Mouse (Mus musculus) CD8-positive naive resting alpha-beta T cell, adult 2 months (primary cell): ENCODE data around the gene Defb43.
A peak's percentile ranks its signal among the peaks of the same experiment; 100 is the strongest.

ENCODE experiments used
- DNase-seq, 2 experiments: peaks; one replicate each; pipeline ENCODE4 v3.0.0; 2022; ENCODE audit warnings: low read depth in 2 of 2, low spot score in 2 of 2

The Defb43 gene

DNA sequence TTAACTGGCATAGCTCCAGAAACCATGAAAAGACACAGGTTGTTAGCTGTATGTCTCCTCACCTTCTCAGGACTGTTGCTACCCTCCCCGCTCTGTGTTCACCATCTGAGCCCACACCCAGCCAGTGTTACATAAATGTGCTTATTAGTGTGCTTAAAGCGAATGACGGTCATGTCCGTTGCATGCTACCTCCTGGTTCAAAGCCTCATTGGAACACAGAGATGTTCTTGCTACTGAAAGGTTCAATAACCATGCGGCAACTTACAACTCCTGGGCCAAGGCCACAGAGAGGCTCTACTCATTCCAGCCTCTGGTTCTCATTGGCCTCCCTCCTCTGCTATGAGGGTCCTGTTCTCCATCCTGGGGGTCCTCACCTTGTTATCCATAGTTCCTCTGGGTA lies at the start of gene Defb43:
TSS of gene Defb43 (plus strand) at position 301 of the 400 bp plus-strand sequence.
- DNase-seq = no peak

DNA sequence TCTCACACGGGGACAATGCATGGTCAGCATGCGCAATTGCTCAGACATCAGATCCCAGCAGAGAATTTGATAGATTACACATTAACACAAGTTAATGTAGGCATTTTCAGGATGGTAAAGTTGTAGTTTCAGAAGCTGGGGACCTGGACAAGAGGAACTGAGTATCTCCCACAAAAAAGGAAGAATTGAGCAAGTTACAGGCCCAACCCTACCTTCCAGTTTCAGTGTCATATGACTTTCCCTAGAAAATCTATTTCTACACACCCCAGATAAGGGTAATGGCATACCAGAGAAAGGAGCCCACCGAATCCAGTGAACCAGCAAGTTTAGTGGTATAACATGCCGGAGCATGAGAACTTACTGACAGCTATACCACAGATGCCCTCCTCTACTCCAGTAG lies 47.9 kb upstream of the Defb43 start:
- DNase-seq = no peak

DNA sequence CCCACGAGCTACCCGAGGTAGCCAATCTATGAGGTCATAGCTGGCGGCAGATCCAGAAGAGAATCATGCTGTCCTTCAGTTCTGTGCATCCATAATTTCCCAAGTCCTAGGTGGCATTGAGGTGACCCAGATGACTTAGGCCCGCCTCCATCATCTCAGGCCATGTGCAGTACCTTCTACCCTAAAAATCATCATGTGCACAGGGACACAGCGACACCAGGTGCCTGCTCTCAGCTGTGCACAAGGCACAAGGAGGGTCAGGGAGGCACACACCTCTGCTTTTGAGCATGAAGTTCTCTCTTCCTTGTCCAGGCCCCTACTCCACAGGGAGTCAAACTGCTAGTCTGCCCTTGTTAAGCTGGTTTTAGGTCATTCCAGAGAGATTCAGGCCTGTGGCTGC lies 46.2 kb upstream of the Defb43 start:
- no peak for DNase-seq

DNA sequence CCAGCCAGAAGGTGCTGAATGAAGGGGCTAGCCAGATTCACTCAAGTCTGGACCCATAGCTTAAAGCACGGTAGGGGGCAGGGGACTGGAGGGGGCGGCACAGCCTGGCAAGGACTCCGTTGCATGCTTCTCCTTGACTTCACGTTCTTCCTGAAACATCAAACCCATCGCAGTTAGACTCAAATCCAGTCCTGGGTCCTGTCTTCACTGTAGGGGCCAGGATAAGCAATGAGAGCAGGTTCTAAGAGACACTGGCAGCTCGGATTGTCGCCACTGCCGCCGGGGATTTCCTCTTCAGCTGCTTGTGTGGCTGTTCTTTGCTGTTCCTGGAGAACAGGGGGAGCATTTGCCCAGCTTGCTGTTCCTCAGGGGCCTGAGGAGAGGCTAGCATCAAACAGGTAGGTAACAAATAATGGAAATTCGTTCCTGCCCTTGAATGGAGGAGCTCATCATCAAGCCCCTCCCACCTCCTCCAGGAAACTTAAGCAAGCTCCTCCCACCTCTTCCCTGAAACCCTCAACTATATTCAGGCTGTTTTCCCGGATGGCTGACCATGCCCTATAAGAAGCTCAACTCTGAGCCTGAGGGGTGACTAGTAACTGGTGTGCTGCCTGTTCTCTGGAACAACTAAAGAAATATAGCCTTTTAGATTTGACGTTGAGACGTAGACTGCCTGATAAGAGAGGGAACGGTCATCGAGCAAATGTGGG lies 45.6 kb upstream of the Defb43 start:
- no peak for DNase-seq

DNA sequence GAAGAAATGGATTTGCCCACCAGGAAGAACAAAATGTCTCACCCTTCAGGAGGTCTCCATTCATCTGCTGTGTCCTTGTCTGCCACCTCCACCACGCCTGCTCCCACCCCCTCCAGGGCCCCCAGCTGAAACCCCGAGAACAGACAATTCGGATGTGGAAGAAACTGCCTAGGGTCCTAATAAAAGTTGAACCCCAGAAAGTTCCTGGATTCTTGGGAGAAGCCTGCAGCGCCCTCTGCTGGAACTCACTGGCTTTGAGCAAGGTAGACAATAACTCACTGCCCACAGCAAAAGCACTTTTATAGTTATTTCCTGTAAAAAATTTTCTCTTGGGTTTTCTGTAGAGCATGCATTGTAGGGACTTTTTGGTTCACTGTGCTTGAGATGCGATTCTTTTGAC lies 36.5 kb upstream of the Defb43 start:
- peak; percentile 38 to 54 for DNase-seq

DNA sequence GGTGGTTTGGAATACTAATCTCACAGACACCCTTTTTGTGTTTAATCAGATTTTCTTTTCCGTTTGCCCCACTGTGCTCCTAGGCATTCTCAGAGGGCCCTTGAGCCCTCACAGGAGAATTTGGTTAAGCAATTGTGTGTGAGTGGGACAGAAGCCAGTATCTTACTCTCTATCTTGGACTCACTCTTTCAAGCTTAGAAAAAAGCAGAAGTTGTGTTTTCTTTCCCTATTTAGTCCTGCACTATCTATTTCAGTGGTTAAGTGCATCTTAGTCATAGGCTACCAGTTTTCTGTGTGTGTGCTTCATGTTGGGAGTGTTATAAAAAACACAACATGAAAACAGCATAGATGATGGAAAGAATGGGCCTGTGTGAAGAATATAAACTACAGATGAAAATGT lies 31.8 kb upstream of the Defb43 start:
- no peak for DNase-seq

DNA sequence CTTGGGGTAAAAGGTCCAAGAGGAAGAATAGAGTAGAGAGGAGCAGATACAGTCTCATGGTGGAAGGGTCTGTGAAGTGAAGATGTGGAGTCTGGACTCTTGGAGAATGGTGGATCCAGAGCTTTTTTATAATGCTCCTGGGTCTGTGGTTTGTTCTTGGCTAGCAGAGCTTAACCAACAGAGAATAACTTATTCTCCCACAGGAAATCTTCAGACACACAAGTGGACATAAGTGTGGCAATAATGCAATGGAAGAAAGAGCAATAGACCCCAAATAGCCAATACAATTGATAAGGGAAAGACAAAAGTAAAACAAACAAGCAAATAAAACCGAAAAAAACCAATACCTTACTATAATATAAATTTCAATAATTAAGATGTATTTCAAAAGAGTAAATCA lies 27.2 kb upstream of the Defb43 start, which contains the start of gene Defb48:
TSS of gene Defb48 (minus strand) at position 101 of the 400 bp plus-strand sequence.
- DNase-seq = no peak

DNA sequence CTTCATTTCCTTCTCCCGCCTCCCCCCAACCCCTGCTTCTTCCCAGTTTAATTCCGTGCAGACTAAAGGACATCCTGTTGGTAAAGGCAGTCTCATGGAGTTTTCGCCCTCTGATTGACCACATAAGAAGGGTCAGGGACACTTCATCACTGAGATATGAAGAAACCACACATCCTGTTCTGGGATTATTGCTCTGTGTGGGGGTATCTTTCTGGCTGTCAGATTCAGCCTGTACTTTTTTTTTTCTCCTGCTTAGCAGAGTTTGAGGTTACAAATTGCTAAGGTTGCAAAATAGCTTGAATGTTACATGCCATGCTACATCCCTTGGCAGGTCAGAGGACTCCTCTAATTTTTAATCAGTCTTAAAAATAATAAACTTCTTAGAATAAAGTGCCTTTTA lies 20.3 kb upstream of the Defb43 start:
- DNase-seq = no peak

DNA sequence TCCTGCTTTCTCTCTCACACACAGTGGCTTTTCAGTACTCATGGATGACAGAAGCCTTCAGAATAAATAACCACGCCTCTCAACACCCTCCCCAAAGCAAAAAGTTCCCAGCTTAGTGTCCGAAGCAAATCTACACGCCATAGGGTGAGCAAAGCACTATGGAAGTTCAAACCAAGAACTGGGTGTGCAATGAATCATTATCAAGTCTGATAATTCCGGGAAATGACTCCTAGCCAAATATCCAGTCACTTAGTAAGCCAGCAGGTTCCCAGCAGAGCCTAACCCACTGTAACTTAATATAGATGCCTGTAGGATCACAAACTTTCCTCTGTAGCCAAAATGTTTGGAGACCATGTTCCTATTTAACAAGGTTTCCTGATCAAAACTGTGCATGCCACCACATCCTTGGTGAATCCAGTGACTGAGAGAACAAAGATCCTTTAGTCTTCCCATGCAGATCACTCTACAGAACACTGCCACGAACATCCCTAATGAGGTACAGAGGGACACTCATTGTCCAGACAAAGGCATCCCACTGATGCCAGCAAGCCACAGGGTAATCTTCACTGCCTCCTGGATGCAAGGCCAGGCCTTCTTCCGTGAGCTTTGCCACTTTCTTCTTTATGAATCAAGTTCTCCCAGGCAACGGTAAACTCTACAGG lies 19.6 kb upstream of the Defb43 start:
- DNase-seq = no peak

DNA sequence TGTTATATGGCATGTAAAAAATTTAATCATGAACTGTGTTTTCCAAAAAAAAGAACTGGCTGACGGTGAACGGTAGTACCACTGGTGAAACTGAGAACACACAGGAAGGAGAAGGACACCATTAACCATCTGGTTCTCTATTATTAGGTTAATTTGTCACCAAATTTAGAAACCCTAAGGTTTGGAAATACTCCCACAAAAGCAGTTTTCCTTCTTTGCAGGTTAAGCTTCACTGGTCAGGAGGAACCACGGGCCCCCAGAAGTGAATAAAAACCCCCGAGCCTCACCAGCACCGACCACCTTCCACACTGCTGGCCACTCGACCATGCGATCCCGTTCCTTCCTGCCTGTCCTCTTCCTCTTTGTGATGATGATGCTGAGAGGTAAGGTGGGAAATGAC lies 13.8 kb upstream of the Defb43 start, which contains the start of gene Defb47:
TSS of gene Defb47 (plus strand) at position 301 of the 400 bp plus-strand sequence.
- no peak for DNase-seq

DNA sequence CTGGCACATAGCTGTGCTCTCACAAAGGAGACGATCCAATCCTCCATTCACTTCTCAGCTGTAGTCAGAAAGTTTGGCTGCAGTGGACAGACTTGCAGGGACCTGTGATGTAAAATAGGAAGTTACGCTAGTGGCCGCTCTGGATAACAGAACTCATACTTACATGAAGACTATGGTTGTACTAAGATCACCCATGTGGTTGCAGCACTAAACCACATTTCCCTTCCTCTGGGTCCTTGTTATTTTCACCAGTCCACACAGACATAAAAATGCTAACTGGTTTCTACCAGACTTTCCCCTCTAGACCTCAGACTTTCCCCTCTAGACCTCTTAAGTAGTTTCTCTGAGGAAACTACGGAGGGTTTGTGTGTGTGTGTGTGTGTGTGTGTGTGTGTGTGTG lies 12.6 kb upstream of the Defb43 start:
- no peak for DNase-seq

DNA sequence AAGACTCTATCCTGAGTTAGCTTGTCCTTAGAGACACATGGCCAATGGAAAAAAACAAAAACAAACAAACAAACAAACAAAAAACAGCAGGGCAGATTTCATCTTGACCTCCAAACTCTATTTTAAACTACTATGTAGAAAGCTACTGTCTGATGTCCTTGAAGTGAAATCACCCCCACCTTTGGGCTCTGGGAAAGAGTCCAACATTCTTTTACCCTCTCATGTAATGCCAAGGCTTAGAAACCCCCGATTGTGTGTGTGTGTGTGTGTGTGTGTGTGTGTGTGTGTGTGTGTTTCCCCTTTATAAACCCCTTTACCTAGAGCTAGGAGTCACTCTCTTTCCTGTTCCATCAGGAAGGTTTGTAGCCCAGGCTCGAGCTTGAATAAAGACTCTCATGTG lies 9.0 kb upstream of the Defb43 start:
- DNase-seq = no peak

DNA sequence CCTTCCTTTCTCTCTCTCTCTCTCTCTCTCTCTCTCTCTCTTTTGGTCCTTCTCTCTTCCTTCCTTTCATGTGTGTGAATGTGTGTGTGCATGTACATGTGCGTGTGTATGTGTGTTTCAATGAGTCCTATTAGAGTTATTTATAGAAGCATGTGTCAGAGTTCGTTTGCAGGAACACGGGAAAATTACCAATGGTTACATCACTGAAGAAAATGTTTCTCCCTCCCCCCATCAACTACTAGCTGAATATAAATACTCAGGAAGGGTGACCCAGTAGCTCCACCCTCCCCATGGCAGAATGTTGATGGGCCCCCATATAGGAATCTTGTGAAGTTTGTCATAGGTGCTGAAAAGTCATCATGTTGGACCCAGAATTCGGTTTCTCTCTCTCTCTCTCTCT lies 1.5 kb downstream of the Defb43 start:
- DNase-seq = no peak

DNA sequence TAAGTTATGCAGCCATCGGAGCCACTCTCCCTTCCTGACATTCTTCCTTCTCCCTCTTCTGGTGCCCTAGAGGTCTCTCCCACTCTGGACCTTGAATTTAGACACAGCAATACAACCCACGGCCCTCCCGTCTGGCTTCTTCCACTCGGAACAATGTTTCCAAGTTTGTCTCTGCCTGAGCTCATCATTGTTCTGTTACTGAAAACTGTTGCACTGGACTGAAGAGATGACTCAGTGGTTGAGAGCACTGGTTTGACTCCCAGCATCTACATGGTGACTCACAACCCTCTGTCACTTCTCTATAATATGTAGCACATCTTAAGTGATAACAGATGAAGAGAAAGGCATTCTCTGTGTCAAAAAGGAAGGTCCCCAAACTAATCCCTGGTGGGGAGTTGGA lies 3.1 kb downstream of the Defb43 start:
- DNase-seq = no peak

DNA sequence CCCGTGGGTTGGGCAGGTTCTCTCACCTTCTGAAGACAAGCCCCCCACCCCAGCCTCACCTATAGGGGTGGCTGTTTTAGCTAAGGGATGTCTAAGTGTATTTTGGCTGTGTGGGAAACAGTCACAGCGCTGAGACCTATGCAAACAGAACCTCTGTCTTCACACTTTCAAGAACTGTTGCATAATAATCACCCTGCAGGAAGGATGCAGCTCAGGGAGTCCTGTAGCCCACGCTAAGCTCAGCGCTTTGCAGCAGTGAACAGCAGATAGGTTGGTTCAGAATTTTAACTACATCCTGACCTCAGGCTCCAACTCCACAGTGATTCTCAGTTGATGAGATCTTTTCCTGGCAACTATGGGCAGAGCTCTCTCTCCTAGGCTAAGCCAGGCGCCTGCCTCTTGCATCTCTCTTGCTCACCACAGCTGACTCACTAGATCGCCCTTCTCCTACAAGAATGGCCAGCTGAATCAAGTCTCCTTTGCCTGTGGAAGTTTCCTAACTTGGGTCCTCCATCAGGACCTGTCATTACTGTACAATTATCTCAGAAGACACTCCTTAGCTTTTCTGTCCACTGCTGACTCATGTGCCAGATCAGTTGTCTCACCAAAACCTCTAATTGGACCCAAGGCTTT lies 9.1 kb downstream of the Defb43 start:
- no peak for DNase-seq

DNA sequence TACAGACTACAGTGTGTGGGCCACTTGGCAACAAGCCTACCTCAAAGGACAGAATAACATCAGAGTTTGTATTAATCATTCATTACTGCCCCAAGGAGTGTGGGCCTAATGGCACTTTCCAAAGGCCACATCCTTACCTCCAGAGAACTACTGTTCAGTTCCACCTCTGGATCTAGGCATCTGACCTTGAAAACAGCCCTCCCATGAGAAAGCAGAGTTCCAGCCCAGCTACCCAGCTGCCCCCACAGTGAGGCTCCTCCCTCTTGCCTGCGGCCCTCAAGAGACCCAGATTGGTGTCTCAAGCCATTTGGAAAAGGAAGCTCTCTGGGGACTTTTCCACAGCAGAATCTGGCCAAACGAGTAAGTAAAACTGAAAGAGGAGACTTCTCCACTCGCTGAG lies 35.1 kb downstream of the Defb43 start, which contains the start of gene Defb42:
TSS of gene Defb42 (plus strand) at position 301 of the 400 bp plus-strand sequence.
- DNase-seq = no peak

DNA sequence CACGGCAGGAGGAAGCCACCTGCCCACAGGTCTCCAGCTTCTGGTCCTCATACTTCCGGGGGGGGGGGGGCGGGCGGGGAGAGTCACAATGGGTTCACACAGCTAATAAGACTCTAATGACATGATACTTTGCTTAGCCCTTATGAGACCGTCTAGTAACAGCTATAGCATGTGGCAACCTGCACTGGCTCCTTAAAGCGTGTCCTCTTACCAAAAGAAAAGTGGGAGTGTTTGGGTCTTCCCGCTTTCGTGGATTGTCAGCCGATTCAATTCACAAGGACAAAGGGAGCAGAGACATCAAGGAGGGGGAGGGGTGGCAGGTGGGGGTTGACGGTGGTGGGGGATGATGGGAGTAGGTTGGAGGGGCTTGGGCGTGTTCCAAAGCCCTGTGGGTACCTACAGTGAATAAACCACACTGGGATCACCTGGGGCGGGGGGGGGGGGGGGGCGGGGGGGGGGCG lies 38.4 kb downstream of the Defb43 start, which contains the start of gene Defb30:
TSS of gene Defb30 (minus strand) at position 51 of the 461 bp plus-strand sequence.
- DNase-seq = no peak

DNA sequence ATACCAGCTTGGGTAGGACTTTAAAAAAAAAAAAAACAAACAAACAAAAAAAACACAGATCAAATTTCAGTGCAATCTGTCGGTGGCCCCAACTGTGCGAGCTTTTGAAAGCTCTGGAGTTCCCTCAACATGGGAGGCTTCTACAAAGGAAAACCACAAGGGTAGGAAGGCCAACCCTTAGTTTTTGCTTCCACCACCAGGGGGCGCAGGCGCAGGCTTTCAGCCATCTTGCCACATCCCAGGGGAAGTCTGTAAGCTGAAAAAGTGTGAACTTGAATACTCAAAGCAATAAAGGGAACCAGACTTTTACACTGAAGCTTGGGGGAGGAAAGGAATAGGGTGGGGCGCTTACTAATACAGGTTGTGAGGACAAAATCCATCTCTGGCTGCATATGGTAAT lies 39.2 kb downstream of the Defb43 start:
- DNase-seq = peak; percentile 32 to 52

DNA sequence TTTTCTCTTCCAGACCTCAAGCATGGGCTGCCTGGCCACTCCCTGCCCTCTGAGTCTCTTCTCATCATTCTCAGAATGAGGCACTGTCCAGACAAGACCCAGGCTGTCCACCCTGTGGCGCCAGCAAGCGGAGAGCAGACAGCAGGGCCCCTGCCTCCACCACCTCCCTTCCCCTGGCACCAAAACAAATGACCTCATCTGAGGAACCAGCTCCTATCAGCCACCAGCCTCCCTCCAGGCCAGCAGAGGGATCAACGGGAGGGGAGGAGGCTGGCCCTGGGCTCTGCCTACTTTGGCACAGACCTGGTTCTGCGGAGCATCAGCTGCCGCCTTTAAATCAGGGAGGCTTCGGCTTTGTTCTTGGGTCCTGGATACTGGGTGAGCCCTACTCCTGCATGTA lies 43.2 kb downstream of the Defb43 start:
- no peak for DNase-seq

DNA sequence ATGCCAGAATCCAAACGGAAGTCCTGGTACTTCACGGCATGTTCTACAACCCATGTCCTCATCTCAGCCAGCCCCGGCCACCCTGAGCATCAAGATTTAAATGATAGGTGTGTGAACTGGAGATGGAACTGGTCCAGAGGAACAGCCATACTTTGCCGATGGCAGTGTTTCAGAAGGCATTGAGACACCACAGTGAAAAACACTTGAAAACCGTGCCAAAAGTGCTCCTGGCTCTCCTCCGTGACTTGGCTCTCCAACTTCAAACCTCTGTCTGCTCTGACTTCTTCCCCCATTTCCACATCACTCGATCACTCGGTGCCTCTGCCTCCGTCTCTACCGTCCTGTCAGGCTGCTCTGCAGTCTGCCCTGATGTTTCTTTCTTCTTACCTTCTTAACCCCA lies 48.8 kb downstream of the Defb43 start:
- no peak for DNase-seq

DNA sequence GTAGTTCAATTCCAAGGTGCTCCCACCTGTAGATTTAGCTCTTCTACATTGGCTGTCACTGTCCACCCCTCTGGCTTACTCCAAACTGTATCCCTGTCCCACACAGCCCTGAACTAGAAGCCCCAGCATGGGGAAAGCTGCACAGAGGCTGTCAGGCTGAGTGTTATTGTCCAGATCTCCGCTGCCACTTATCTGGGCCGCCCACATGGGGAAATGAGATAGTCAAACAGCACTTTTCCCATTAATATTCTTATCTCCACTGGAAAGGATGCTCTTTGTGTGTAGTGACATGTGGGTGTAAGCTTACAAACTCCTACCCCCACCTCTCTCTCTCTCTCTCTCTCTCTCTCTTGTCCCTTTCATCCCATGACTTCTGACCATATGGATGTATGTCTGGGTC lies 50.6 kb downstream of the Defb43 start:
- no peak for DNase-seq

DNA sequence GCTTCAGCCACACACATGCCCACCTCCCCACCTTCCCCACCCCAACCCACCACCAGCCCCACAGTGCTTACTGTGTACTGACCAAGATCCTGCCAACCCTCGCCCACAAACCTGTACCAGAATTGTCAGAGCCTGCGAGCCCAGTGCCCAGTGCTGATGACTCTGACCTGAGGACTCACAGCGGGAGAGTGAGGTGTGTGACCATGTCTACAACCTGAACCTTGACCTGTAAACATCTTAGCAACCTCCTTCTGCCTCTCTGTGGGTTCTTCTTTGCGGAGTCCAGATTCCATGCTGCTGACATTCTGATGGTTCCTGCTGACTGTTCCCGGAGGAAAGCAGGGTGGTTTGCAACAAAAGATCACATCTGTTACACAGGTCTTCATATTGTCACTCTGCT lies 53.8 kb downstream of the Defb43 start:
- DNase-seq = no peak
